12 mouse cellular contexts compared by ENCODE assay signal in the genomic region with DNA sequence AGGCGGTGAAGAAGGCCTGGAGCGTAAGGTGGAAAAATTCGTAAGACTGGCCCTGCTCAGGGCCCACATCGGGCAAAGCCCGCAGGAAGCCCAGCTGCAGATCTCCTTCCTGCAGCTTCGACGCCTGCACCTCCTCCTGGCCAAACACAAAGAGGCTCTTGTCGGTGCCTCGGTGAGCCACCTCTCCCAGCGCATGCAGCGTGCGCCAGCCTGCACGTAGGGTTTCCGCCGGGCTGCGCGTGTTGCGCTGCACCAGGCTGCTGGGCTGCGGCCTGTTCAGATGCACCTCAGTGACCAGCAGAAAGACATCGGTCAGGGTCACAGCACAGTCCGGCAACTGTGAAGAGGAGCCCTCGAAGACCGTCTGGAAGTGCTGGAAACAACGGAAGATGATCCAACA. TPM values are rescaled to one million over a fixed set of nuclear protein-coding genes. Genes with fewer than 3 reads are reported as not detected.
DNase-seq lines count a peak whose midpoint lies in the region; ATAC-seq and TF ChIP-seq lines count a peak whose summit lies in the region.
"Had no signal": no experiment of that assay in that cellular context is flagged by ENCODE, and none has a peak within 500 bp of the region (broad histone marks: within the 10 kb centered on the region; RNA-seq: fewer than 3 reads in every experiment).

No protein-coding gene starts in this region.

- WGBS in heart, embryonic 13.5 days, result 42% methylated on average over 24 of the region's 24 CpGs
- WGBS in limb, embryonic 11.5 days, result 43% methylated on average over 24 of the region's 24 CpGs

- peak overlapping the region; percentile 26 for H3K4me3 ChIP-seq in heart, embryonic 13.5 days
- H3K4me3 ChIP-seq in E14TG2a.4 (replicated peaks; ENCODE audit: low read length), result peak overlapping the region; percentile 70
- no peak overlapping the region for H3K4me3 ChIP-seq in limb, embryonic 11.5 days (ENCODE audit: low read depth, low read length)
- H3K4me3 ChIP-seq: myocyte; stomach, embryonic 15.5 days had no signal

- TF ChIP-seq CTCF in E14TG2a.4 (conservative IDR thresholded peaks at IDR 0.05; ENCODE audit: low read length), result no peak

- no peak overlapping the region for H3K9ac ChIP-seq in heart, embryonic 13.5 days
- H3K9ac ChIP-seq in limb, embryonic 11.5 days (ENCODE audit: low read length), result no peak overlapping the region
- H3K9ac ChIP-seq: stomach, embryonic 15.5 days had no signal

- peak overlapping the region; percentile 51 for H3K4me2 ChIP-seq in heart, embryonic 13.5 days
- 0 out of 2 replicates have a peak overlapping the region, but pooled peaks have one; percentile 12 for H3K4me2 ChIP-seq in limb, embryonic 11.5 days (ENCODE audit: low read depth, severe bottlenecking)
- H3K4me2 ChIP-seq: stomach, embryonic 15.5 days had no signal

- intact Hi-C loops in heart, postnatal 14 days (cut with DNase I), result no loop called here

- no peak overlapping the region for H3K27ac ChIP-seq in heart, embryonic 13.5 days (replicated peaks)
- no peak overlapping the region for H3K27ac ChIP-seq in limb, embryonic 11.5 days (replicated peaks; ENCODE audit: low read depth, low read length)
- H3K27ac ChIP-seq: stomach, embryonic 15.5 days had no signal

- H3K9me3 ChIP-seq in heart, embryonic 13.5 days, result no peaks in the 10 kb centered on the region
- H3K9me3 ChIP-seq in E14TG2a.4 (ENCODE audit: low read length), result peaks cover 2% of the 10 kb centered on the region; the same call in 1 of the 2 replicates
- H3K9me3 ChIP-seq in limb, embryonic 11.5 days (ENCODE audit: control insufficient read depth, low read length), result no peaks in the 10 kb centered on the region
- H3K9me3 ChIP-seq: stomach, embryonic 15.5 days had no signal

- H3K36me3 ChIP-seq in heart, embryonic 13.5 days, result peaks cover 11% of the 10 kb centered on the region
- no peaks in the 10 kb centered on the region for H3K36me3 ChIP-seq in E14TG2a.4 (ENCODE audit: insufficient read depth, low read length)
- no peaks in the 10 kb centered on the region for H3K36me3 ChIP-seq in limb, embryonic 11.5 days (ENCODE audit: control insufficient read depth, insufficient read depth, low read length)
- H3K36me3 ChIP-seq: stomach, embryonic 15.5 days had no signal

- H3K27me3 ChIP-seq in heart, embryonic 13.5 days (replicated peaks), result peaks cover 50% of the 10 kb centered on the region
- H3K27me3 ChIP-seq in E14TG2a.4 (ENCODE audit: insufficient read depth, low read length), result peaks cover 71% of the 10 kb centered on the region
- peaks cover 15% of the 10 kb centered on the region for H3K27me3 ChIP-seq in limb, embryonic 11.5 days (ENCODE audit: control insufficient read depth, insufficient read depth, low read length)

- ATAC-seq in heart, embryonic 13.5 days (ENCODE audit: extremely low read depth, insufficient number of reproducible peaks, low FRiP score, low TSS enrichment), result no peak
- ATAC-seq in limb, embryonic 11.5 days (ENCODE audit: insufficient number of reproducible peaks, low FRiP score, low TSS enrichment, low read depth), result no peak
- ATAC-seq: activated CD4-positive, CD25-positive, alpha-beta regulatory T cell, adult 4 months had no signal

- DNase-seq in heart, postnatal 14 days, result no peak
- DNase-seq in ZHBTc4 (ENCODE audit: low read depth, low spot score), result peak; percentile 56
- peak; percentile 30 for DNase-seq in limb, embryonic 11.5 days (ENCODE audit: low spot score)
- no peak for DNase-seq in adrenal gland, adult 2 months
- no peak for DNase-seq in adrenal gland, adult 8-10 months
- DNase-seq: lung, postnatal 10 days; right cerebral cortex, adult 18-20 months had no signal

- peaks cover 10% of the 10 kb centered on the region for H3K4me1 ChIP-seq in heart, embryonic 13.5 days
- peaks cover 44% of the 10 kb centered on the region for H3K4me1 ChIP-seq in E14TG2a.4 (replicated peaks; ENCODE audit: low read depth, low read length)
- H3K4me1 ChIP-seq in limb, embryonic 11.5 days (ENCODE audit: control insufficient read depth, insufficient read depth, low read length), result no peaks in the 10 kb centered on the region
- H3K4me1 ChIP-seq: stomach, embryonic 15.5 days had no signal

RNA-seq across cellular contexts. Expression of gene Nod1, which starts 28.7 kb away (rescaled TPM):
- 3.8 and 4.2 TPM in 2 replicates for polyA plus RNA-seq in heart, embryonic 13.5 days (2015; fragmentation: Nextera tagmentation; extraction: Ambion mirVana)
- 10 to 100 TPM; 17.5 to 20.6 TPM for total RNA-seq in heart, postnatal 14 days (2021)
- 2.2 and 2.4 TPM in 2 replicates for polyA plus RNA-seq in limb, embryonic 11.5 days (2014; fragmentation: Nextera tagmentation; extraction: Ambion mirVana)
- 10 to 100 TPM in 1 of 2 experiments, 1 to 10 TPM in 1; 9.2 to 13.1 TPM for total RNA-seq in adrenal gland, adult 2 months (2021)
- polyA plus RNA-seq in adrenal gland, adult 2 months (2012; rRNA removed), result 24.8 and 28.8 TPM in 2 replicates
- total RNA-seq in adrenal gland, adult 8-10 months (2022), result 10 to 100 TPM in 2 of 4 experiments, 1 to 10 TPM in 2; 9.1 to 14.0 (median 11.6) TPM

RNA-seq across cellular contexts. Expression of gene Ggct, which starts 49.0 kb away (rescaled TPM):
- 6.3 and 6.9 TPM in 2 replicates for polyA plus RNA-seq in heart, embryonic 13.5 days (2015; fragmentation: Nextera tagmentation; extraction: Ambion mirVana)
- 10 to 100 TPM; 15.0 to 17.8 TPM for total RNA-seq in heart, postnatal 14 days (2021)
- 8.3 and 11.3 TPM in 2 replicates for polyA plus RNA-seq in limb, embryonic 11.5 days (2014; fragmentation: Nextera tagmentation; extraction: Ambion mirVana)
- total RNA-seq in adrenal gland, adult 2 months (2021), result 1 to 10 TPM; 6.2 to 6.4 TPM
- polyA plus RNA-seq in adrenal gland, adult 2 months (2012; rRNA removed), result 0.68 and 0.97 TPM in 2 replicates
- total RNA-seq in adrenal gland, adult 8-10 months (2022), result 10 to 100 TPM in 1 of 4 experiments, 1 to 10 TPM in 3; 4.7 to 17.0 (median 7.3) TPM

Comparison
In these comparisons a context has a peak if more than half of its experiments do, and no peak if none do; other contexts are left out.
1. DNase-seq: peak in ZHBTc4 (single experiment) and limb, embryonic 11.5 days (single experiment); none in heart, postnatal 14 days (0 of 2), adrenal gland, adult 2 months (single experiment) and adrenal gland, adult 8-10 months (single experiment).